Mouse (Mus musculus): Measurements from ENCODE around the gene D10Jhu81e.

The D10Jhu81e gene

GRCm38 (mm10) chr10:78162646-78163045 lies 6.9 kb downstream of the D10Jhu81e start:
- DNase-seq: no peak

GRCm38 (mm10) chr10:78161096-78161495 lies 8.5 kb downstream of the D10Jhu81e start:
- no peak for DNase-seq

DNA sequence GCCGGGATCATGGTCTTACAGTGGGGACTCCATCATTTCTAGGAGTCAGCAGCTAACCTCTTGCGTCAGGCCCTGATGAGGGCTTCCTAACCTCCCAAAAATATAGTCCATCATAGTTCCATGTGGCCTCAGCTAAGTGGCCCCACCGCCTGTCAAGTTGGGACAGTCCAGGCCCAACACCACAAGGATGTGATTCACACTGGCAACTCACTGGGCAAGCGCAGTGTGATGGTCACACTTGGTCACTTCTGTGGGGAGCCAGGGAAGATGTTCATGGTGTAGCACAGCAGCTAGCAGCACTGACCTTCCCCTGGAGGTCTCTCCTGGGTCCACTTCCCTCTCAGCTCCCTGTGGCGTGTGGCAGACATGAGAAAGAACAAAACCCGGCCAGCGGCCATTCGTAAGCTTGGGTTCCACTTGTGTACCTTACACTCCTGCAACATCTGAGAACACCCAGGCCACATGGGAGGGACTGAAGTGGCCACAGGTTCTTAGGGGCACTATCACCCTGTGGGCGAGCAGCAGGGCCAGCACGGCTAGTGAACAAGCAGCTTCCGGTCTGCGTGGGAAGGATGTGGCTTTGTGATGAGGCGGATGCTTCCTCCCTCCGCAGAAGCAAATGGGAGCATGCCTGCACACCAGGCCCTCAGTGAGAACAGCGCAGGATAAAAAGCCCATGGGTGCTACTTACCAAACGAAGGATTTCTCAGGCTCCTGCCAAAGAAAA lies 9.1 kb downstream of the D10Jhu81e start:
- DNase-seq: no peak

- DNase-seq: peak; percentile 91
Observed at GRCm38 (mm10) chr10:78159906-78160305, 9.7 kb downstream of the D10Jhu81e start.

DNA sequence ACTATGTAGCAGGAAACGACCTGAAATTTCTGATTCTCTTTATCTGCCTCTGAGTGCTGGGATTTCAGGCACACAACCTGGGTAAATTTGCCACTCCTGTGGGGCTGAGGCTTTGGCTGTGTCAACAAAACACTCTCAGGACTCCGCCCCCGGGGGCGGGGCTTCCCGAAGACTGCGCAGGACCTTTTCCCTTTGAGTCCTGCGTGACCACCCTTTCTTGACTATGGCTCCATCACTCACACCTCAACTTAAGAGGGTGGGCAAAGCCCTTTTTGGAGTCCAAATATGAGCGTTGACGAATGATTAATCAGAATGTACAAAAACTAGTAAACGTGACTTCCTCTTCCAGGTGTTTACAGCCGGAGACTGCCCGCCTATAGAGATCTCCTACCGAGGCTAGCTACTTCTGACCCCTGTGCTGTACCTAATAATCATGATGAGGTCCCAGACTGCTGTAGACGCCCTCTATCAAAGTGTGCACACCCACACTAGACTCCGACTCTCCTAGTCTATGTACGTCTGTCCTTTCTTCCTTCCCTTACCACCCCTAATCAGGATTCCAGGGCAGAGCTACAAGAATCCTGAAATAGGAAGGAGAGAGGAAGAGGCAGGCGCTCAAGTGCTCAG lies 10.2 kb downstream of the D10Jhu81e start:
- DNase-seq: peak; percentile 86

DNA sequence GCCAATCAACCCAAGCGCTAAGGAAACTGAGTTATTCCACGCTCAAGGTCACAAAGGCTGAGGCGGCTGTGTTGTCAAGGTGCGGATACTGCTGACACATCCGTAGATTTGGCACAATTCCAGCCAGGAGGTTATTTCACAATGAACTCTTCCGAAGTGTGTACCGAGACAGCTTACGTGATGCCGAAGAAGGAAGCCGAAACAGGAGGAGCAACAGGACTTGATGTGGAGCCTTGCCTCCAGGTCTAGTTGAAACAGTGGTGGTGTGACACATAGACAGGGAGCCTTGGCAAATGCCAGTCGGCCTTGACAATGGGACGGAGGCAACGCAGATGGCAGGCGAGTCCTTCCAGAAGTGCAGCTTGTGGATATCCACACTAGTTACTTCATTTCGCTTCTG lies 11.5 kb downstream of the D10Jhu81e start:
- DNase-seq: no peak

DNA sequence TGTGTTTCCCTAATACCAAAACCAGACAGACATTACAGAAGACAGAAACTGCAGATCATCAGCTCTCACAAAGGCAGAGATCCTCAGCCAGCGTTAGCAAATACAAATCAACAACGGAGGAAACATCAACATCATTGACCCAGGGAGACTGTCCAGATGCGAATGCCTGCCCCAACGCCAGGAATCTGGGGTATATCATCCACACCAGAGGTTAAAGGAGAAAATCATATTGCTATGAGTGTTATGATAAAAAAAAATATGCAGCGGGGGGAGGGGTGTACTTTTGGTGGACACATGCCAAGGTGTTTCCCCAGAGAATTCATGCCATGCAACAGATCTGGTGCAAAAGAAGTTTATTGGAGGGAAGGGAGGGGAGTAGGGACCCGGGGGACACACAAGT lies 12.7 kb downstream of the D10Jhu81e start:
- no peak for DNase-seq

- no peak for DNase-seq
Observed at GRCm38 (mm10) chr10:78148834-78149766, 20.5 kb downstream of the D10Jhu81e start.

- DNase-seq: no peak
Observed at GRCm38 (mm10) chr10:78147908-78148441, 21.6 kb downstream of the D10Jhu81e start.

GRCm38 (mm10) chr10:78143727-78144505 lies 25.7 kb downstream of the D10Jhu81e start:
- no peak for DNase-seq

- no peak for DNase-seq
Observed at GRCm38 (mm10) chr10:78140843-78141242, 28.7 kb downstream of the D10Jhu81e start.

DNA sequence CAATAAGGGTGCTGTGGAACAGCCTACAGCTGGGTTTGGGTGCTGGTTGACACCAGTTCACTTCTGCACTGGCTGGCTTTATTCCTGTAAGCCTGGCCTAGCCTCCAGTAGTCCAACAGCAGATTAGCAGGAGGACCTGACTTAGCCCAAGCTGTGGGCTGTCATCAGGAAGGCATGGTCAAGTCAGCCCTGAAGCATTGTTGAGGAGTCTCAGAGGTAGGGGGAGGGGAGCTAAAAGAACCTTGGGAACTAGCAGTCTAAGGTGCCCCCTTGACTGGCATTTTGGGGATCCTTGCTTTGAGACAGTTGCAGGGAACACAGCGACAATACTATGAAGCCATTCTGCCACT lies 29.4 kb downstream of the D10Jhu81e start:
- DNase-seq: no peak

GRCm38 (mm10) chr10:78139572-78140250 lies 29.9 kb downstream of the D10Jhu81e start:
- DNase-seq: no peak

GRCm38 (mm10) chr10:78138812-78139523 lies 30.6 kb downstream of the D10Jhu81e start:
- DNase-seq: peak; percentile 86

DNA sequence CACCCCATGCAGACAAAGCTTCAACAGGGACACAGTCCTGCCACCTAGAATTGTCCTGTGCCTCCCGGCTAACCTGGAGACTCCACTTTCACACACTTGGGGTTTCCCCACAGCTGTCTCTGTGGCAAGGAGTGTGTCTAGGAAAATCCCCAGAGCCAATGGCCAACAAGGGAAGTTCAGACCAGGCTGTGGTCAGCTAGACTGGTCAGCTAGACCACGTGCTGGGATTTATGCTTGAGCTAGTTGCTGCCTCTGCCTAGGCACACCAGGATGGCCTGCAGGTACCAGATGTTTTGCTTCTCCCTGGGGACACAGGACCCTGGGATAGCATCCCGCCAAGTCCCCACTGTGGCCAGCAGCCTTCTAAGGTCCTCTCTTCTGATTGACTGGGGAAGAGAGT lies 32.4 kb downstream of the D10Jhu81e start:
- no peak for DNase-seq

DNA sequence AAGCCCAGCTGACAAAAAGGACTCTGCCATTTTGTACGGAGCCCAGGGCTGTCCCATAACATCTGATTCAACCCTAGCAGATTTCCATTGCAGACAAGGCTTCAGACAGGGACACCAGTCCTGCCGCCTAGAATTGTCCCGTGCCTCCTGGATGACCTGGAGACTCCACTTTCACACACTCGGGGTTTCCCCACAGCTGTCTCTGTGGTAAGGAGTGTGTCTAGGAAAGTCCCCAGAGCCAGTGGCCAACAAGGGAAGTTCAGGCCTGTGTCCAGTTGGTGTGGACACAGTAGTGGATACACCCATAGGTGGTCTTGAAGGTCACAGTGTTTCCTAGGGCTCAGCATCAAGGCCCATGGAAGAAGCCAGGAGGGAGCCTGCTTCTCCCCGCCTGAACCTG lies 33.6 kb downstream of the D10Jhu81e start:
- DNase-seq: no peak

GRCm38 (mm10) chr10:78134975-78135798 lies 34.4 kb downstream of the D10Jhu81e start:
- DNase-seq: peak; percentile 60

DNA sequence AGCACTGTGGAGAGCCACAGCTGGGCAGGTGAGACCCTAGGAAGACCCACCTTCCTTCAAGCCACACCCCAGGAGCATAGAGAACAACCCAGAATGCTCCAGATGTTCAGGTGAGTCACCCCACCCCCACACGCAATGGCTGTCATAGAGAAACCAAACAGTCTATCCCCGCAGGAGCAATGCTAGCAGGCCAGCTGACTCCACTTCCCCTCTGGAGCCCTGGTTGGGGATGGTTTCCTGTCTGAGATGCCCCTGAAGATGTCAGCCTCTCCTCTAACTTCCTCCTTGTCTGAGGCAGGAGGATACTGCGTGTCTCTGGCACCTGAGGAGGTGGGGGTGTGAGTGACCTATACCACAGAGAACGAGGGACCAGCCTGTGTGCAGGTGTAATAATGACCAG lies 35.2 kb downstream of the D10Jhu81e start:
- DNase-seq: no peak

- DNase-seq: no peak
Observed at GRCm38 (mm10) chr10:78129998-78130397, 39.6 kb downstream of the D10Jhu81e start.

- DNase-seq: peak; percentile 44
Observed at GRCm38 (mm10) chr10:78129423-78129822, 40.2 kb downstream of the D10Jhu81e start.
